Comparison of ENCODE assay signal across 8 mouse cellular contexts in genomic region chr1:144003904-144004740, GRCm38 (mm10). TPM values are rescaled to one million over a fixed set of nuclear protein-coding genes. Genes with fewer than 3 reads are reported as not detected.
DNase-seq lines count a peak whose midpoint lies in the region; ATAC-seq and TF ChIP-seq lines count a peak whose summit lies in the region.

TSS of gene Rgs2 (minus strand) at chr1:144004161.

- peak within 1 kb of the TSS; percentile 70 for H3K9ac ChIP-seq in forebrain, embryonic 12.5 days
- H3K9ac ChIP-seq in liver, postnatal 0 days (replicated peaks) = peak within 1 kb of the TSS; percentile 88
- H3K9ac ChIP-seq in neural tube, embryonic 14.5 days (replicated peaks; ENCODE audit: low read depth, low read length) = peak within 1 kb of the TSS; percentile 84

- no peaks in the 10 kb centered on the region for H3K27me3 ChIP-seq in forebrain, embryonic 12.5 days
- no peaks in the 10 kb centered on the region for H3K27me3 ChIP-seq in liver, postnatal 0 days (ENCODE audit: insufficient read depth, low read length)
- H3K27me3 ChIP-seq in neural tube, embryonic 14.5 days (ENCODE audit: control insufficient read depth, insufficient read depth, low read length) = no peaks in the 10 kb centered on the region

- no peaks in the 10 kb centered on the region for H3K9me3 ChIP-seq in forebrain, embryonic 12.5 days
- no peaks in the 10 kb centered on the region for H3K9me3 ChIP-seq in liver, postnatal 0 days (ENCODE audit: low read length)
- no peaks in the 10 kb centered on the region for H3K9me3 ChIP-seq in neural tube, embryonic 14.5 days (ENCODE audit: control insufficient read depth, low read length)

- peaks cover 22% of the 10 kb centered on the region for H3K4me1 ChIP-seq in forebrain, embryonic 12.5 days
- H3K4me1 ChIP-seq in liver, postnatal 0 days (ENCODE audit: insufficient read depth) = peaks cover 25% of the 10 kb centered on the region
- peaks cover 6% of the 10 kb centered on the region; the same call in 1 of the 2 replicates for H3K4me1 ChIP-seq in neural tube, embryonic 14.5 days (ENCODE audit: control insufficient read depth, insufficient read depth, low read length)

- peak; percentile 19 for TF ChIP-seq CTCF in liver, postnatal 0 days (IDR thresholded peaks at IDR 0.05; ENCODE audit: low read depth)

- no peak for TF ChIP-seq EP300 in liver, postnatal 0 days (IDR thresholded peaks at IDR 0.05; ENCODE audit: low read depth)

- WGBS in forebrain, embryonic 12.5 days = under 1% methylated on average over 57 of the region's 57 CpGs
- under 1% methylated on average over 57 of the region's 57 CpGs for WGBS in large intestine, adult 2 months
- under 1% methylated on average over 57 of the region's 57 CpGs for WGBS in liver, postnatal 0 days (ENCODE audit: insufficient replicate concordance)
- WGBS in neural tube, embryonic 14.5 days = under 1% methylated on average over 56 of the region's 57 CpGs

- H3K4me2 ChIP-seq in forebrain, embryonic 12.5 days = peak within 1 kb of the TSS; percentile 82
- H3K4me2 ChIP-seq in liver, postnatal 0 days (ENCODE audit: low read depth, low read length) = peak within 1 kb of the TSS; percentile 74
- peak within 1 kb of the TSS; percentile 91 for H3K4me2 ChIP-seq in neural tube, embryonic 14.5 days (ENCODE audit: low read depth, low read length)

- H3K4me3 ChIP-seq in forebrain, embryonic 12.5 days (replicated peaks) = peak within 1 kb of the TSS; percentile 56
- H3K4me3 ChIP-seq in liver, postnatal 0 days (ENCODE audit: low read depth, low read length) = peak within 1 kb of the TSS; percentile 87
- H3K4me3 ChIP-seq in neural tube, embryonic 14.5 days (ENCODE audit: low read depth, low read length) = peak within 1 kb of the TSS; percentile 74

- peak within 1 kb of the TSS; percentile 63 for H3K27ac ChIP-seq in forebrain, embryonic 12.5 days
- H3K27ac ChIP-seq in liver, postnatal 0 days (ENCODE audit: low read depth) = peak within 1 kb of the TSS; percentile 78
- H3K27ac ChIP-seq in neural tube, embryonic 14.5 days (ENCODE audit: low read depth, low read length) = peak within 1 kb of the TSS; percentile 85

- intact Hi-C loops in heart, postnatal 10 days (cut with DNase I) = loop anchor here (5.0 to 10.0 kb wide), 2 partner anchors 92 to 201 kb away; no protein-coding TSS in a partner anchor

- peak; percentile 100 for ATAC-seq in forebrain, embryonic 12.5 days (ENCODE audit: low FRiP score)
- ATAC-seq in liver, postnatal 0 days = peak; percentile 95
- ATAC-seq in neural tube, embryonic 14.5 days (ENCODE audit: low read depth) = peak; percentile 99

- DNase-seq in CD8-positive naive resting alpha-beta T cell, adult 2 months (ENCODE audit: low read depth in 2 of 2, low spot score in 2 of 2) = peak; percentile 96 to 98
- DNase-seq in c-Kit-positive CD71-positive TER-119-negative erythroid progenitor cells, embryonic 14.5 days (ENCODE audit: low read depth) = peak; percentile 78
- peak; percentile 97 to 98 for DNase-seq in heart, postnatal 10 days
- peak; percentile 58 for DNase-seq in large intestine, adult 2 months (ENCODE audit: low read depth, low spot score)
- peak; percentile 95 for DNase-seq in liver, postnatal 0 days
- DNase-seq in testis, postnatal 10 days (ENCODE audit: low spot score) = peak; percentile 98

- peaks cover 14% of the 10 kb centered on the region for H3K36me3 ChIP-seq in forebrain, embryonic 12.5 days (replicated peaks)
- H3K36me3 ChIP-seq in liver, postnatal 0 days (replicated peaks; ENCODE audit: insufficient read depth, low read length) = peaks cover 14% of the 10 kb centered on the region
- peaks cover 13% of the 10 kb centered on the region; the same call in 1 of the 2 replicates for H3K36me3 ChIP-seq in neural tube, embryonic 14.5 days (ENCODE audit: control insufficient read depth, insufficient read depth, low read length)

RNA-seq across cellular contexts. Expression of gene Rgs2, which starts in this region (rescaled TPM):
- 86.1 and 104 TPM in 2 replicates for polyA plus RNA-seq in forebrain, embryonic 12.5 days (2016; fragmentation: Nextera tagmentation; extraction: Ambion mirVana)
- 10 to 100 TPM; 69.1 to 70.8 TPM for total RNA-seq in heart, postnatal 10 days (2021)
- polyA plus RNA-seq in large intestine, adult 2 months (2012; rRNA removed) = 7.3 TPM in 2 replicates
- 26.0 and 27.8 TPM in 2 replicates for polyA plus RNA-seq in liver, postnatal 0 days (2015; fragmentation: Nextera tagmentation; extraction: Ambion mirVana)
- 99.3 and 103 TPM in 2 replicates for polyA plus RNA-seq in neural tube, embryonic 14.5 days (2014; fragmentation: Nextera tagmentation; extraction: Ambion mirVana)

Comparison
In these comparisons a context has a peak if more than half of its experiments do, and no peak if none do; other contexts are left out.
1. Peak in every context shown above with its lines: DNase-seq, ATAC-seq, H3K4me3 ChIP-seq and H3K27ac ChIP-seq.